Mouse (Mus musculus): Measurements from ENCODE around the gene Maf. TPM values are rescaled to one million over a fixed set of nuclear protein-coding genes. Genes with fewer than 3 reads are reported as not detected.

The Maf gene
- polyA plus RNA-seq, 2 experiments = 12.4 to 17.8 TPM

DNA sequence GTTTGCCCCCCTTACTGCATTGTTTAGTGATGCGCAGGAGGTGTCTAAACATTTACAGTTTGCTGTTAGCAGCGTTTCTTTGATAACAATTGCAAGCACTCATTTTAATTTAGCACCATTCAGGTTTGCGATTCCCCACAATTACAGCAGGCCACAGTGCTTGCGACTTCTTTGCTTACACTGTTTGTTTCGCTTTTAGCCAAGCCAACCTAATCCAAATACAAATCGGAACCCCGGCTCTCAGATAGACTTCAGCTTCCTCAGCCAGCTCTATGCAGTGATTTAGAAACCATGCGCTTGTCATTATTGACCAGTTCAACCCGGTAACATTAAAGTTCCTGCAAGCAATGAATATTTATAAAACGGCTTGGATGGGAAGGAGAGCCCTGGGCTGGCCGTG, 3.5 kb upstream of the Maf start:
- no peak for DNase-seq (ENCODE audit: low spot score)
- Histone ChIP-seq H3K36me3 (ENCODE audit: control insufficient read depth, insufficient read depth, low read length) (no peaks in the 10 kb centered on the region), H3K4me1 (ENCODE audit: control insufficient read depth, insufficient read depth, low read length) (peaks cover 14% of the 10 kb centered on the region), H3K4me2 (replicated peaks; ENCODE audit: low read depth, low read length, severe bottlenecking) (no peak overlapping the region), H3K27ac (replicated peaks; ENCODE audit: low read depth, low read length) (no peak overlapping the region), H3K9ac (ENCODE audit: low read depth, low read length, severe bottlenecking) (no peak overlapping the region), H3K27me3 (ENCODE audit: control insufficient read depth, insufficient read depth, low read length) (peaks cover 11% of the 10 kb centered on the region; the same call in 1 of the 2 replicates), H3K4me3 (replicated peaks; ENCODE audit: low read length) (no peak overlapping the region), H3K9me3 (ENCODE audit: control insufficient read depth, low read length) (no peaks in the 10 kb centered on the region)
- no peak for TF ChIP-seq POLR2A (IDR thresholded peaks at IDR 0.05; ENCODE audit: borderline replicate concordance, extremely low read depth, insufficient read depth, insufficient read length)
- no peak for ATAC-seq (ENCODE audit: low FRiP score, low read depth)
- 51% methylated on average over 11 of the region's 11 CpGs for WGBS

DNA sequence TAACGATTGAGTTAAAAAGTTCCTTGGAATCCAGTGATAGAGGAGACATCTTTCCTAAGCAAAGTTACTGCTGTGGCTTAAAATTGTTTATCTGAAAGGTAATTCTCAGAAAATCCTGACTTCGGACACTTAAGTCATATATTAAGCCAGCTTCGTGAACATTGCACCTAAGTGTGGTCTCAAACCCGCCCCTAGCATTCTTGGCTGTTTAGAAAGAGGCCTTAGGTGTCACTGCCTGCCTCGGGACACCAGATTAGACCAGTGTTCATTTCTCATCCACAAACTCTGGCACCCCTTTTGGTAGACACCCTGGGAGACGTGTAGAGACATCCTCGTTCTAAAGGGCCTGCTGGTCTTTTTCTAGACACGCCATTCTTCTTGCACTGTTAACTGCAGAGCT, 2.3 kb upstream of the Maf start:
- H3K27me3 ChIP-seq (ENCODE audit: control insufficient read depth, insufficient read depth, low read length) = peaks cover 11% of the 10 kb centered on the region; the same call in 1 of the 2 replicates
- TF ChIP-seq POLR2A (IDR thresholded peaks at IDR 0.05; ENCODE audit: borderline replicate concordance, extremely low read depth, insufficient read depth, insufficient read length) = no peak
- ATAC-seq (ENCODE audit: low FRiP score, low read depth) (no peak), DNase-seq (ENCODE audit: low spot score) (no peak)
- H3K4me1 ChIP-seq (ENCODE audit: control insufficient read depth, insufficient read depth, low read length) = peaks cover 14% of the 10 kb centered on the region
- H3K4me3 ChIP-seq (replicated peaks; ENCODE audit: low read length) = no peak overlapping the region
- H3K9ac ChIP-seq (ENCODE audit: low read depth, low read length, severe bottlenecking) = no peak overlapping the region
- no peaks in the 10 kb centered on the region for H3K36me3 ChIP-seq (ENCODE audit: control insufficient read depth, insufficient read depth, low read length)
- WGBS = 55% methylated on average over 8 of the region's 8 CpGs
- H3K27ac ChIP-seq (replicated peaks; ENCODE audit: low read depth, low read length) = no peak overlapping the region
- no peaks in the 10 kb centered on the region for H3K9me3 ChIP-seq (ENCODE audit: control insufficient read depth, low read length)
- H3K4me2 ChIP-seq (replicated peaks; ENCODE audit: low read depth, low read length, severe bottlenecking) = 0 out of 2 replicates have a peak overlapping the region, but pooled peaks have one; percentile 68

DNA sequence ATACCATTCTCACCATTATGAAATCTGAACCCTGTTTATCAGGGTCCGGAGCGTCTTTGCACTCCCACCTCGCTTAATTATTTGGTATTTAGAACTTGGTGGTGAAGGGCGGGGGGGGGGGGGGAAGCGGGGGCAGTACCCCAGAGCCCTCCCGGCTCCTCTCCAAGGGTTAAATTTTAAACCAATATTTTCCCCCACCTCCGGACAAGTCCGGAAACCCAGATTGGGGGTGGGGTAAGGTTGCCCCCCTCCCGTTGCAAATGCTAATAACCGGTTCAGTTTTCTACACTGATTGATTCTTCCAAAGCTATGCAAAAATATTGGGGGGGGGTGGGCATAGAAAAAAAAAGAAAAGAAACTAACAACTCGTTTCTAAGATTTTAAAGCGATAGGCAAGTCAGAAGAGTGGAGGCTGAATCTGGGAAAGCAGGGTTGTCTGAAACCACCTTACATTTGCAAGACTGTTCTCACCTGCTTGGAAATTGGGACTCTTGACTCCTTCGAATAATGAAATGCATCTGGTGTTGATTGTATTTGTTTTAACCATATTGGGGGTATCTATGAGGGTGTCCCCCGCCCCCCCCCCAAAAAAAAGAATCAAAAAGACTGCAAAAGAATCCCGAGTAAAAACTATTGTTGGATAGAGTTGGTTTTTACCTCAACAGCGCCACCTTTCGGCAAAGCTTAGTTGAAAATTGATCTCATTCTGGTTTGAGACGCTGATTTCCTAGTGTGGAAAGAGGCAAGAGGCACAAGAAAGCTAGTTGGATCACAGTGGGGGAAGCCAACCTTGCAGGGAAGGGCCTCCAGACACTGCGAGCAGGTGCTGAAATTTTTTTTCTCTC, 1.6 kb upstream of the Maf start:
- DNase-seq (ENCODE audit: low spot score) = peak; percentile 90
- TF ChIP-seq POLR2A (IDR thresholded peaks at IDR 0.05; ENCODE audit: borderline replicate concordance, extremely low read depth, insufficient read depth, insufficient read length) = no peak
- Histone ChIP-seq H3K9me3 (ENCODE audit: control insufficient read depth, low read length) (no peaks in the 10 kb centered on the region), H3K9ac (ENCODE audit: low read depth, low read length, severe bottlenecking) (no peak overlapping the region), H3K36me3 (ENCODE audit: control insufficient read depth, insufficient read depth, low read length) (no peaks in the 10 kb centered on the region), H3K4me2 (replicated peaks; ENCODE audit: low read depth, low read length, severe bottlenecking) (peak overlapping the region; percentile 68), H3K4me3 (replicated peaks; ENCODE audit: low read length) (peak overlapping the region; percentile 67), H3K4me1 (ENCODE audit: control insufficient read depth, insufficient read depth, low read length) (peaks cover 14% of the 10 kb centered on the region), H3K27me3 (ENCODE audit: control insufficient read depth, insufficient read depth, low read length) (peaks cover 11% of the 10 kb centered on the region; the same call in 1 of the 2 replicates), H3K27ac (replicated peaks; ENCODE audit: low read depth, low read length) (no peak overlapping the region)
- WGBS = under 1% methylated on average over 19 of the region's 19 CpGs
- ATAC-seq (ENCODE audit: low FRiP score, low read depth) = no peak

DNA sequence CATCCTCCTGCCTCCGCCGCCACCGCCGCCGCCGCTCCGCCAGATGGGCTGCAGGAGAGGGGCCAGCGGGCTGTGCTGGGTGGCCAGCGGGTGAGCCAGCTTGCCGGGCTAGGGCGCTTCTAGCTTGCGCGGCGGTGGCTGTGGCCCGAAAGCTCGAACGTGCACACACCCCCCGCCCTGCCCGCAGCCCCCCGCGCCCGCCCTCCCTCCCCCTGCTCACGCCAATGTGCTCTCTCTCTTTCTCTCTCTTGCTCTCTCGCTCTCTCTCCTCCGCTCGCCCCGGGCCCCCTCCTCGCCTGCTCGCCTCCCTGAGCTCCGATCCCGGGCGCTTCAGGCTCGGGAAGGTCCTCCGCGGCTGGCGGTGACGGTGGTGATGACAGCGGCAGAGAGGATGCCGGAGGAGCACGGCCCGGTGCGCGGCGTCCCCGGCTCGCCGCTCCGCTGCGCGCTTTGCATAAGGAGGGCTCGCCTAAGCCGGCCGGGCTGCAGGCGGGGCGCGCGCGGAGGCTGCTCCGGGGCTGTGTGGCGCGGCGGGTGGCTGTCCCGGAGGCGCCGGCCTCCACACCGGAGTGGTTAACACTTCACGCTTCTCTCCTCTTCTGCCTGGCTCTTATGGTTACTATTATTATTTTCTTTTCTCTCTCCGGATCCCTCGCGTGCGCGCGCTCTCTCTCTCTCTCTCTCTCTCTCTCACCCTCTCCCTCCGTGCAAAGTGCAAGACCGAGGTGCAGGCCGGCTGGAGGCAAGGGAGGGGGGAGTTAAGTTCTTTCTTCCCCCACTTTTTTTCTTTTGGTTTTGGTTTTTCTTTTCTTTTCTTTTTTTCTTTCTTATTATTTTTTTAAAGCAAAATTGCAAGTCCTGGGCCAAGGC, 498 bp downstream of the Maf start:
- TF ChIP-seq POLR2A (IDR thresholded peaks at IDR 0.05; ENCODE audit: borderline replicate concordance, extremely low read depth, insufficient read depth, insufficient read length) = no peak
- H3K9ac ChIP-seq (ENCODE audit: low read depth, low read length, severe bottlenecking) = peak overlapping the region; percentile 75
- H3K36me3 ChIP-seq (ENCODE audit: control insufficient read depth, insufficient read depth, low read length) = no peaks in the 10 kb centered on the region
- peak; percentile 59 for DNase-seq (ENCODE audit: low spot score)
- no peaks in the 10 kb centered on the region; the same call in 1 of the 2 replicates for H3K27me3 ChIP-seq (ENCODE audit: control insufficient read depth, insufficient read depth, low read length)
- 0% methylated on average over 56 of the region's 76 CpGs for WGBS
- H3K27ac ChIP-seq (replicated peaks; ENCODE audit: low read depth, low read length) = peak overlapping the region; percentile 87
- no peaks in the 10 kb centered on the region for H3K9me3 ChIP-seq (ENCODE audit: control insufficient read depth, low read length)
- H3K4me3 ChIP-seq (replicated peaks; ENCODE audit: low read length) = peak overlapping the region; percentile 67
- peaks cover 14% of the 10 kb centered on the region for H3K4me1 ChIP-seq (ENCODE audit: control insufficient read depth, insufficient read depth, low read length)
- peak; percentile 58 for ATAC-seq (ENCODE audit: low FRiP score, low read depth)
- peak overlapping the region; percentile 68 for H3K4me2 ChIP-seq (replicated peaks; ENCODE audit: low read depth, low read length, severe bottlenecking)

DNA sequence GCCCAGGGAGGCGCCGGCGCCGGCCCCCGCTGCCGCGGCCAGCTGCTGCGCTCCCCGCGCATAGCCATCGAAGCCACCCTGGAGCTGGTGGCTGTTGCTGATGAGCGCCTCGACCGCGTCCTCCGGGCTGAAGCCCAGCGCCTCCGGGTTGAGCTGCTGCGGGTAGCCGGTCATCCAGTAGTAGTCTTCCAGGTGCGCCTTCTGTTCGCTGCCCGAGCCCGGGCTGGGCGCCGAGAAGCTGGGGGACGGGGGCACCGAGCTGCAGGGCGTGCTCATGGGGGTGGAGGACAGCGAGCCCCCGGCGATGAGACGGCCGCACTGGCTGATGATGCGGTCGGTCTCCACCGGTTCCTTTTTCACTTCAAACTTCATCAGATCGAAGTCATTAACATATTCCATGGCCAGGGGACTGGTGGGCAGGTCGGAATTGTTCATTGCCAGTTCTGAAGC, 1.2 kb downstream of the Maf start:
- WGBS = under 1% methylated on average over 31 of the region's 39 CpGs
- no peaks in the 10 kb centered on the region; the same call in 1 of the 2 replicates for H3K27me3 ChIP-seq (ENCODE audit: control insufficient read depth, insufficient read depth, low read length)
- ATAC-seq (ENCODE audit: low FRiP score, low read depth) (0 out of 2 replicates have a peak, but pooled peaks have one; percentile 2), DNase-seq (ENCODE audit: low spot score) (peak; percentile 23)
- H3K9me3 ChIP-seq (ENCODE audit: control insufficient read depth, low read length) = no peaks in the 10 kb centered on the region
- H3K4me3 ChIP-seq (replicated peaks; ENCODE audit: low read length) = peak overlapping the region; percentile 67
- H3K36me3 ChIP-seq (ENCODE audit: control insufficient read depth, insufficient read depth, low read length) = 0 out of 2 replicates have a peak, but pooled peaks cover 4% of the 10 kb centered on the region
- peaks cover 12% of the 10 kb centered on the region for H3K4me1 ChIP-seq (ENCODE audit: control insufficient read depth, insufficient read depth, low read length)
- TF ChIP-seq POLR2A (IDR thresholded peaks at IDR 0.05; ENCODE audit: borderline replicate concordance, extremely low read depth, insufficient read depth, insufficient read length) = 0 out of 2 replicates have a peak, but pooled peaks have one; percentile 3
- H3K4me2 ChIP-seq (replicated peaks; ENCODE audit: low read depth, low read length, severe bottlenecking) = peak overlapping the region; percentile 68
- peak overlapping the region; percentile 75 for H3K9ac ChIP-seq (ENCODE audit: low read depth, low read length, severe bottlenecking)
- H3K27ac ChIP-seq (replicated peaks; ENCODE audit: low read depth, low read length) = peak overlapping the region; percentile 87
